Mouse (Mus musculus) limb, embryonic 13.5 days (tissue): ENCODE results near the gene Rapgef2. TPM values are rescaled to one million over a fixed set of nuclear protein-coding genes. Genes with fewer than 3 reads are reported as not detected.
A peak's percentile ranks its signal among the peaks of the same experiment; 100 is the strongest.

ENCODE experiments used
- ATAC-seq: fragments of 200-750 bp; cut with Nextera tagmentation; 2 replicates; pipeline ENCODE4 v1.8.0; 2017; ENCODE audit warnings: low read depth, moderate number of reproducible peaks, moderate TSS enrichment; ENCODE audit not compliant: low FRiP score
- H3K27ac ChIP-seq: fragments of 300-500 bp; sonication (generic); 2 replicates; pipeline ENCODE4 v1.5.1; 2015; ENCODE audit warnings: inconsistent platforms, mild to moderate bottlenecking, moderate library complexity
- H3K27me3 ChIP-seq: fragments of 300-500 bp; sonication (generic); 2 replicates; pipeline ENCODE4 v1.6.1; 2015; ENCODE audit warnings: mild to moderate bottlenecking, inconsistent platforms
- H3K36me3 ChIP-seq: fragments of 300-500 bp; sonication (generic); 2 replicates; pipeline ENCODE4 v1.6.1; 2015; ENCODE audit warnings: inconsistent platforms, mild to moderate bottlenecking, moderate library complexity
- H3K4me1 ChIP-seq: fragments of 300-500 bp; sonication (generic); 2 replicates; pipeline ENCODE4 v1.6.1; 2015; ENCODE audit warnings: inconsistent platforms
- H3K4me2 ChIP-seq: fragments of 300-500 bp; sonication (generic); replicated peaks from 2 replicates; pipeline ENCODE4 v1.6.1; 2015; ENCODE audit warnings: inconsistent platforms, mild to moderate bottlenecking, moderate library complexity
- H3K4me3 ChIP-seq: fragments of 300-500 bp; sonication (generic); 2 replicates; pipeline ENCODE4 v1.5.1; 2015; ENCODE audit warnings: moderate library complexity, mild to moderate bottlenecking, inconsistent platforms
- H3K9ac ChIP-seq: fragments of 300-500 bp; sonication (generic); 2 replicates; pipeline ENCODE4 v1.6.1; 2015; ENCODE audit warnings: mild to moderate bottlenecking, inconsistent platforms
- H3K9me3 ChIP-seq: fragments of 300-500 bp; sonication (generic); 2 replicates; pipeline ENCODE4 v1.6.1; 2016; ENCODE audit warnings: inconsistent platforms
- WGBS: fragments of 180-500 bp; shearing (Covaris S2); methylation state at CpG from one replicate; pipeline ENCODE4 v1.1.7; 2015; 5-methylcytosine and 5-hydroxymethylcytosine counted together
- polyA plus RNA-seq: library from polyadenylated mRNA; unstranded; fragments of >200 nt; fragmentation: Nextera tagmentation; extraction: Ambion mirVana; gene quantifications from 2 replicates; pipeline ENCODE4 v1.2.1, GENCODE M21; 2015

Gene Rapgef2
- polyA plus RNA-seq, 1 experiment from 2014 or later: 7.0 TPM

DNA sequence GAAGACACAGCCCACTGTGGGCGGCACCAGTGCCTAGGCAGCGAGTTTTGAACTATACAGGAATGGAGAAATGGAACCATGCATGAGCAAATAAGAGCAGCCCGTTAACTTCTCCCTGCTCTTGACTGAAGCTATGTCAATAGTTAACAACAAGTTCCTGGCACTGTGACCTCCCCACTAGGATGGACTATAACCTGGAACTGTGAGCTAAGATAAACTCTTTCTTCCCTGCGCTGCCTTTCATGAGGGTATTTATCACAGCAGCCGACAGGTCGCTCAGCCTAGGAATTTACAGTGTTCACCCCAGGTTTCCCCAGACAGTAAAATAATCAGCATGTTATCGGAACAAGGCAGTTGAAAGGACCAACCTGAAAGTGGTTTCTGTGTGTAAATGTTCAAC, 79.8 kb downstream of the Rapgef2 start:
- H3K27me3 ChIP-seq: no peaks in the 10 kb centered on the region
- no peaks in the 10 kb centered on the region for H3K9me3 ChIP-seq
- H3K36me3 ChIP-seq: 0 out of 2 replicates have a peak, but pooled peaks cover 5% of the 10 kb centered on the region
- no peak overlapping the region for H3K4me3 ChIP-seq
- H3K4me2 ChIP-seq: no peak overlapping the region
- peaks cover 31% of the 10 kb centered on the region for H3K4me1 ChIP-seq
- no peak overlapping the region for H3K27ac ChIP-seq
- no peak for ATAC-seq
- 94% methylated on average over 7 of the region's 7 CpGs for WGBS
- no peak overlapping the region for H3K9ac ChIP-seq

DNA sequence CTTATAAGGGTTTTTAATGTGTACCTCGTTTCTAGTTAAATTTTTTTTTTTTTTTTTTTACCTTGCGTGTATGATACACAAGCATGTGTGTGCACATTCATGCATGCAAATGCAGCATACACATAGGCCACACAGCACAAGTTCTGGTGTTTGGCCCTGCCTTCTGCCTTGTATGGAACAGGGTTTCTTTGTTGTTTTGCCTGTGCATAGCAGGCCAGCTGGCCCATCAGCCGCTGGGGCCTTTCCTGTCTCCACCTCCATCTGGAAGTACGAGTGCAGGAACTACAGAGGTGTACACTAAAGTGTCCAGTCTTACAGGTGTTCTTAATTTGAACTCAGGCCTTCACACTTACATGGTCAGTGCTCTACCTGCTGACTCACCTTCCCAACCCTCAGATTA, 80.3 kb downstream of the Rapgef2 start:
- Histone ChIP-seq H3K4me3 (no peak overlapping the region), H3K4me2 (no peak overlapping the region), H3K27ac (no peak overlapping the region), H3K9ac (no peak overlapping the region), H3K4me1 (peaks cover 31% of the 10 kb centered on the region), H3K27me3 (no peaks in the 10 kb centered on the region), H3K9me3 (no peaks in the 10 kb centered on the region), H3K36me3 (0 out of 2 replicates have a peak, but pooled peaks cover 5% of the 10 kb centered on the region)
- WGBS: 57% methylated on average over 4 of the region's 4 CpGs
- ATAC-seq: no peak

GRCm38 (mm10) chr3:79205112-79205511, 81.2 kb downstream of the Rapgef2 start:
- H3K36me3 ChIP-seq: 0 out of 2 replicates have a peak, but pooled peaks cover 5% of the 10 kb centered on the region
- no peaks in the 10 kb centered on the region for H3K27me3 ChIP-seq
- no peak for ATAC-seq
- peak overlapping the region; percentile 55; the same call in 1 of the 2 replicates for H3K27ac ChIP-seq
- H3K4me2 ChIP-seq: no peak overlapping the region
- H3K9me3 ChIP-seq: no peaks in the 10 kb centered on the region
- peaks cover 27% of the 10 kb centered on the region for H3K4me1 ChIP-seq
- WGBS: 10% methylated on average over 3 of the region's 3 CpGs
- H3K4me3 ChIP-seq: no peak overlapping the region
- peak overlapping the region; percentile 48; the same call in 1 of the 2 replicates for H3K9ac ChIP-seq

GRCm38 (mm10) chr3:79204261-79204660, 82.1 kb downstream of the Rapgef2 start:
- 88% methylated on average over 9 of the region's 9 CpGs for WGBS
- ATAC-seq: no peak

DNA sequence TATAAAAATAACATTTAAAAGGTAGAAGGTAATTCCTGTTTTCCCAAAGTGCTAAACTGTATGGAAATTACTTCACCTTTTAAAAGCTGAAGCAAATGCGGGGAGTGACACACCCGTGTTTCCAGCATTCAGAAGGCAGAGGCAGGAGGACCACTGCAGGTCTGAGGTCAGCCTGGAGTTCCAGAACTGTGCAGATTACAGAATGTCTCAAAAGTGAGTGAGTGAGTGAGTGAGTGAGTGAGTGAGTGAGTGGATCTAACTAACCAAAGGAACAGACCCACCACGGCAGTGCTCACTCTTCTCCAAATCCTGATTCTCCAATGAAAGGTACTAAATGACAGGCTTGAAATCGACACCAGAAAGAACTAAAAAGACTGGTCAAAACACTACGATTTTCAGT, 82.5 kb downstream of the Rapgef2 start:
- H3K27ac ChIP-seq: no peak overlapping the region
- no peaks in the 10 kb centered on the region for H3K9me3 ChIP-seq
- no peaks in the 10 kb centered on the region for H3K27me3 ChIP-seq
- H3K4me3 ChIP-seq: no peak overlapping the region
- WGBS: 71% methylated on average over 5 of the region's 5 CpGs
- H3K9ac ChIP-seq: no peak overlapping the region
- peaks cover 27% of the 10 kb centered on the region for H3K4me1 ChIP-seq
- H3K4me2 ChIP-seq: no peak overlapping the region
- ATAC-seq: no peak
- H3K36me3 ChIP-seq: 0 out of 2 replicates have a peak, but pooled peaks cover 5% of the 10 kb centered on the region

More at GRCm38 (mm10) chr3:79204261-79204660, 82.1 kb downstream of the Rapgef2 start:
- H3K27ac ChIP-seq: no peak overlapping the region
- no peak overlapping the region for H3K4me3 ChIP-seq
- H3K9me3 ChIP-seq: no peaks in the 10 kb centered on the region
- H3K9ac ChIP-seq: no peak overlapping the region
- H3K27me3 ChIP-seq: no peaks in the 10 kb centered on the region
- H3K4me2 ChIP-seq: no peak overlapping the region
- H3K36me3 ChIP-seq: 0 out of 2 replicates have a peak, but pooled peaks cover 5% of the 10 kb centered on the region
- H3K4me1 ChIP-seq: peaks cover 27% of the 10 kb centered on the region

- H3K9me3 ChIP-seq: no peaks in the 10 kb centered on the region
- no peaks in the 10 kb centered on the region for H3K27me3 ChIP-seq
- peak; percentile 39; the same call in 1 of the 2 replicates for ATAC-seq
- no peak overlapping the region for H3K9ac ChIP-seq
- 40% methylated on average over 3 of the region's 3 CpGs for WGBS
- no peak overlapping the region for H3K27ac ChIP-seq
- no peaks in the 10 kb centered on the region for H3K36me3 ChIP-seq
- H3K4me2 ChIP-seq: no peak overlapping the region
- no peak overlapping the region for H3K4me3 ChIP-seq
- H3K4me1 ChIP-seq: peaks cover 27% of the 10 kb centered on the region
Observed at GRCm38 (mm10) chr3:79203178-79203577, 83.1 kb downstream of the Rapgef2 start.

- H3K36me3 ChIP-seq: no peaks in the 10 kb centered on the region
- WGBS: 35% methylated on average over 11 of the region's 11 CpGs
- H3K4me3 ChIP-seq: no peak overlapping the region
- H3K27ac ChIP-seq: peak overlapping the region; percentile 6; the same call in 1 of the 2 replicates
- H3K4me2 ChIP-seq: no peak overlapping the region
- no peak overlapping the region for H3K9ac ChIP-seq
- no peaks in the 10 kb centered on the region for H3K9me3 ChIP-seq
- H3K4me1 ChIP-seq: peaks cover 27% of the 10 kb centered on the region
- peak; percentile 62; the same call in 1 of the 2 replicates for ATAC-seq
- no peaks in the 10 kb centered on the region for H3K27me3 ChIP-seq
Observed at GRCm38 (mm10) chr3:79202275-79203153, 83.8 kb downstream of the Rapgef2 start.

GRCm38 (mm10) chr3:79196708-79197437, 89.4 kb downstream of the Rapgef2 start:
- Histone ChIP-seq H3K4me2 (no peak overlapping the region), H3K36me3 (peaks cover 4% of the 10 kb centered on the region; the same call in 1 of the 2 replicates), H3K27me3 (no peaks in the 10 kb centered on the region), H3K27ac (no peak overlapping the region), H3K4me3 (no peak overlapping the region), H3K9me3 (no peaks in the 10 kb centered on the region), H3K9ac (no peak overlapping the region), H3K4me1 (peaks cover 22% of the 10 kb centered on the region; the same call in 1 of the 2 replicates)
- 70% methylated on average over 6 of the region's 6 CpGs for WGBS
- 0 out of 2 replicates have a peak, but pooled peaks have one; percentile 53 for ATAC-seq

- 76% methylated on average over 9 of the region's 9 CpGs for WGBS
- no peak overlapping the region for H3K4me3 ChIP-seq
- no peaks in the 10 kb centered on the region for H3K27me3 ChIP-seq
- peaks cover 23% of the 10 kb centered on the region; the same call in 1 of the 2 replicates for H3K4me1 ChIP-seq
- no peaks in the 10 kb centered on the region for H3K9me3 ChIP-seq
- peaks cover 4% of the 10 kb centered on the region; the same call in 1 of the 2 replicates for H3K36me3 ChIP-seq
- H3K4me2 ChIP-seq: no peak overlapping the region
- H3K9ac ChIP-seq: no peak overlapping the region
- no peak for ATAC-seq
- H3K27ac ChIP-seq: no peak overlapping the region
Observed at GRCm38 (mm10) chr3:79195280-79195679, 91.0 kb downstream of the Rapgef2 start.

DNA sequence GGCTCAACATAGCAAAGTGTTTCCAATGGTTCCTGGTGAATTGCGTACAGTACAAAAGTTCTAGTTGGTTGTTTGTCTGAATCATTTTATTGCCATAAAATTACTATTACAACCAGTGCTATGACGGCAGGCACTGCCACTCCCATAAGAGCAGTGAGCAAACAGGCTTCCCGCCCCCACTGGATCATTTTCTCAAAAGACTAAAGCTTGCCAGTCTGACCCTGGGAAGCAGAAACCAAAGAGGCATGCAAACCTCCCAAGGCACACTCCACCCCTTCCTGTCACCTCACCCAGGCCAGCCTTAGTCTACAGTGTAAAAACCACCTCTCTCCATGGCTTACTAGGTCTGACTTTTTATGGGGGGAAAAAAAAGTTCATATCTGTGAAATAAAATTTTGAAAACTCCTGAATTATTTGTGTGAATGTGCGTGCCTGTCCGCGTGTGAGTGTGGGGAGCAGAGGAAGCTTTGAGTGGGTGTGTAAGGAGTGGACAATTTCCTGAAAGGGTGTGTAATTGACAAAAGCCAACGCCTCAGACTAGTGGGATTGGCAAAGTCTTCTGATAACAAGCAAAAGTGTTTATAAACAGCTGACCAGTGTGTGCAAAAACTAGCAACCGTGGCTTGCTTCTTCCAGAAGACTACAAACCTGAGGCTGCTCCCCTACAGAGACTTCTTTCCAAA, 92.1 kb downstream of the Rapgef2 start:
- no peaks in the 10 kb centered on the region for H3K27me3 ChIP-seq
- WGBS: 78% methylated on average over 8 of the region's 8 CpGs
- no peaks in the 10 kb centered on the region for H3K9me3 ChIP-seq
- no peak overlapping the region for H3K9ac ChIP-seq
- no peak overlapping the region for H3K4me3 ChIP-seq
- H3K27ac ChIP-seq: no peak overlapping the region
- H3K4me2 ChIP-seq: no peak overlapping the region
- H3K36me3 ChIP-seq: peaks cover 4% of the 10 kb centered on the region; the same call in 1 of the 2 replicates
- H3K4me1 ChIP-seq: peaks cover 26% of the 10 kb centered on the region
- no peak for ATAC-seq

DNA sequence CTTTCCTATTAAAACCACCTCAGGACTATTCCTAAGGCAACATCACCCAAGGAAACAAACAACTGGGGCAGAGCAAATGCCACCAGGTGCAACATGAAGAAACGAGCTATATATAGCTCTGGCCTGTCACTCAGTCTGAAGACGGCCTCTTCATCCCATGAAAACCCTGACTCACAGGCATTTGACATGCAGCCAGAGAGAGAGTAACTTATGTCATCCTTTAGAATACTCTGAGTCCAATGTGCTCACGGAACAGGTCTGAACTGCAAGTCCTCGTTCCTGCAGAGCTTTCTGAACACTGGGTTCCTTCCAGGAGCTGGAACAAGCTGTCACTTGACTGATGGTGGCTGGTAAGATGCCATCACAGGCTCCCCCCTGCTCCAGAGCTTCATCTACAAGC, 93.3 kb downstream of the Rapgef2 start:
- Histone ChIP-seq H3K36me3 (peaks cover 4% of the 10 kb centered on the region; the same call in 1 of the 2 replicates), H3K9me3 (no peaks in the 10 kb centered on the region), H3K4me2 (no peak overlapping the region), H3K27me3 (no peaks in the 10 kb centered on the region), H3K9ac (no peak overlapping the region), H3K27ac (peak overlapping the region; percentile 39; the same call in 1 of the 2 replicates), H3K4me1 (peaks cover 32% of the 10 kb centered on the region), H3K4me3 (no peak overlapping the region)
- ATAC-seq: peak; percentile 24; the same call in 1 of the 2 replicates
- 67% methylated on average over 4 of the region's 4 CpGs for WGBS
